Mouse (Mus musculus) left cerebral cortex, adult 18-20 months (tissue): ENCODE results near the gene Pkig. TPM values are rescaled to one million over a fixed set of nuclear protein-coding genes. Genes with fewer than 3 reads are reported as not detected.
"Not testable (repeated sequence)": the region's sequence is repeated elsewhere in the genome, so short reads cannot be mapped to it uniquely, and the experiment has no call there.

Experiments
- DNase-seq, 2 experiments: peaks; one replicate each; pipeline ENCODE4 v3.0.0; 2021 to 2022; ENCODE audit warnings: low spot score in 2 of 2, mixed read lengths in 1 of 2
- long read RNA-seq, 2 experiments: library from polyadenylated mRNA; stranded (forward); transcript quantifications; one replicate each; pipeline ENCODE4 v2.0.0; 2021
- total RNA-seq, 2 experiments: library from RNA; stranded (reverse); gene quantifications; 2 replicates each; pipeline ENCODE4 v1.2.3; 2021

The Pkig gene
- 100 to 1,000 TPM; 130 to 132 TPM for total RNA-seq
- long read RNA-seq, experiment 1, transcript Pkig-201 (4 exons, 1,036 nt): major isoform, 179 of 276 reads
- long read RNA-seq, experiment 1, transcript Pkig-204 (4 exons, 762 nt): minor isoform, 33 of 276 reads
- long read RNA-seq, experiment 1, transcript Pkig-209 (3 exons, 983 nt): minor isoform, 8 of 276 reads
- long read RNA-seq, experiment 1, partial matches to known transcripts: 35 of 276 reads
- long read RNA-seq, experiment 1, other reads (novel, unspliced or antisense): 13 of 276 reads
- long read RNA-seq, experiment 2, transcript Pkig-204 (4 exons, 762 nt): minor isoform, 29 of 239 reads
- long read RNA-seq, experiment 2, transcript Pkig-201 (4 exons, 1,036 nt): major isoform, 158 of 239 reads
- long read RNA-seq, experiment 2, partial matches to known transcripts: 38 of 239 reads
- long read RNA-seq, experiment 2, other reads (novel, unspliced or antisense): 6 of 239 reads

DNA sequence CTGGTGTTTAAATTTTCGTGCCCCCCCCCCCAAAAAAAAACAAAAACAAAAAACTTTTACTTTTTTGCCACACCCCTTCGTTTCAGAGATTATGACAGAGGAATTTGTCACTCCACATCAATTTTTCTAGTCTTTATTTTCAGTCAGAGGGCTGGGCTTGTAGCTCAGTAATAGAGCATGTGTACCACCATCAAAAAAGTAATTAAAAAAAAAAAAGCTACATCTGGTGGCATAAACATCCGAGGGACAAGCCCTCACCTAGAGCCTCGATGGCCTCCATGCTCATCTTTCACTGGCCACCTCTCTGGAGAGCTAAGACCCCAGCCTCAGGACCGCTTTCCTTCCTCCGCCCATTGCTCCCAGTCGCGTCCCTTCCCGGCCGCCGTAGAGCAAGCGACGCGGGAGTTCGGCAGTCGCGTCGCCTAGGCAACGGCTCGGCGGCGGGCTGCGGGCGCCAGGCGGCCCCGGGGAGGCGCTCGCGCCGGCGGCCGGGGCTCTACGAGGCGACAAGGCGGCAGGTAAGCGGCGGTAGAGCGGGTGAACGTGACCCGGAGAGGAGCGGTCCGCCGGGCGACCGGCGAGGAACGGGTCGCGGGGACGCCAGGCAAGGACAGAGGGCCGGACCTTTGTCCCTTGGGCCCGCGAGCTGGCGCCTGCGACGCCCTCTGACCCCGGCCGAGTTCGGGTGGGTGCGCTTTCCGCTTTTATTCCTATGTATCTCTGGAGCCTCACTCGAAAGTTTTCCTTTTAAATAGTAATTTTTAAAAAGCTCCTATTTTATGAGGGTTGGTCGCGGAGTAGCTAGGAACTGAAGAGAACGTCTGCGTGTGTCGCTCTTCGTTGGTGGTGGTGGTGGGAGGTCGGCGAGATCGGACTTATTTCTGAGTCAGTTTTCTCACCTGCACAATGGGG is at the start of gene Pkig:
Gene Pkig (plus strand): TSS at position 412 of the 912 bp plus-strand sequence.
- peak; percentile 87 to 92 for DNase-seq

DNA sequence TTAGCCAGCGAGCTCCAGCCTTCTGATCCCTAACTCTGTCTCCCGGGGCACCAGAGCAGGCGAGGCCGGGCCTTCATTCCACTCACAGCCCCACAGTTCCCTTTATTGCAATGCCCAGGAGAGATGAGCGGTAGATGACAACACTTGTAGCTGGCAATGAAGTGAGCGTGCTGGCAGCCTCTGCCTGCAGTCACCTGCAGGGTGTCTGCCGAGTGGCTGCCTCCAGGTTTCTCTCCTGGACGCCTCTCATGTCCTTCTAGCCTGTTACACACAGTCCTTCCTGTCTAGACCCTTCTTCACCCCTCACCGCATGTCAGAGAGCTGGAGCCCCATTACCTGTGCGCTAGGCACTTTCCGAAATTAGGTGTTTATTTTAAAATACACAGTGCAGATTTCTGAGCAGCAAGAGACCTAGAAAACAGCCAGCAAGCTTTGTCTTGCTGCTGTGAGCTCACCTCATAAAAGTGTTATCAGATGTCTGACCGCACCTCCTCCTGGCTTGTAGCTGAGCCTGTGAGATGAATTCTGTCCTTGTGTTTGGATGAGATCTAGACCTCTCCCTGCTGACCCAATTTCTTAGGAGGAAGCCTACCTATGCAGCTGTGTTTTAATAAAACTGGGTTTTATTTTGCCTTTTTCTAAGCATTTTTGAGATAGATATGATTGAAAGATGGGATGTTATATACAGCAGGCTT is 48.8 kb upstream of the Pkig start:
- no peak for DNase-seq

DNA sequence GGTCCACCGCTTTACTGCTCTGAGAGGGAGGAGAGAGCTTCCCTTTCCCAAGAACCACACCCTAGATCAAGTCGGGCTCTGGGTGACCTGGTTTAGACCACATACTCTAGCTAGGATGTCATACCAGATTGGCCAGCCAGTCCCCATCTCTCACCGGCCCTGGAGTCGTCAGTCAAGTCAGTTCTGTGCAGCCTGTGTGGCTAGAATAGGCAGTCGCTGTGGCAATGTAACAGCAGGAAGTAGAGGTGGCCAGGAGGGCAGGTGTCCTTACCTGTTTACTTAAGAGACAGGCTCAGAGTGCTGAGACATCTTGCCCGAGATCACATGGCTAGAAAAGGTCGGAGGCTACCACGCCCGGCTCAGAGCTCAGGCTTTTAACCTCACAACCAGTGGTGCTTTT is 47.0 kb upstream of the Pkig start:
- DNase-seq: no peak

DNA sequence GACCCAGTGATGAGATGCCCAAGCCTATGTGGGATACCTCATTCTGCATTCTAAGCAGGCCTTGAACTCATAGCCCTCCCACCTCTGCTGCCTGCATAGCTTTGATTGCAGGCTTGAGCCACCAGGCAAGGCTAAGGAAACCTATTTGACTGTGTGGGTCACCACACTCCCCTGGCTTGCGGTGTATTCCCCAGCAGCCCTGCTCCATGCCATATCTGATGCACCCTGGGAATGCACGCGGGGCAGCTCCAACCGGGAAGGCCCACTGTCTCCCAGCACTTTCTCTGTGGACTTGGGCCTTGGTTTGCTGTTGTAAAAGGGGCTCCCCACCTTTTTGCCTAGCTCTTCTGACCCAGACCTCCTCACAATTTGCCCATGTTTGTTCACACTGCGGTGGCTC is 45.0 kb upstream of the Pkig start:
- no peak for DNase-seq

DNA sequence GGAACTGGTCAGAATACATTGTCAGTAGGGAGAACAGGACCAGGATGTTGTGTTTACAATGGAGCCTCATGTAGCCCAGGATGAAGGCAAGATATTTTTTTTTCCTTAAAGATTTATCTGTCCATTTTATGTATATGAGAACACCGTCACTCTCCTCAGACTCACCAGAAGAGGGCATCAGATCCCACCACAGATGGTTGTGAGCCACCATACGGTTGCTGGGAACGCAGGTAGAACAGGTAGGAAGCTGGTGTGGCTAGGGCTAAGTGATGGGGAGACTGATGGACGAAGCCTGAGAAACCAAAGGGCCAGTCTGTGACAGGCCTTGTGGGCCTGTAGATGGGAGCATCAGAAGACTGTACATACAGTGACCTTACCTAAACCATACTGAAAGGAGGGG is 44.2 kb upstream of the Pkig start:
- no peak for DNase-seq

DNA sequence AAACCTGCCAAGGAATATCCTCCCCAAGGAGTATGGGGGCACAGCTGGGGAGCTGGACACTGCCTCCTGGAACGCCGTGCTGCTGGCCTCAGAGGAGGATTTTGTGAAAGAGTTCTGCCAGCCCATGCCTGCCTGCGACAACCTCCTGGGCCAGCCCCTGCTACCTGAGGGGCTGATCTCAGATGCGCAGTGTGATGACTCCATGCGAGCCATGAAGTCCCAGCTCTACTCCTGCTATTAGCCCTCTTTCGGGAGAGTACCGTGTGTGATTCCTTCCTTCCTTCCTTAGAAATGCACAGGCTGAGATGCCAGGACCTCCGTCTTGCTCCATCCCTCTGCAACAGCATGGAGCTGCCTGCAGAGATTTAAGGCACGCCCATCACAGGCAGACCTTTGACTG is 42.8 kb upstream of the Pkig start:
- no peak for DNase-seq

DNA sequence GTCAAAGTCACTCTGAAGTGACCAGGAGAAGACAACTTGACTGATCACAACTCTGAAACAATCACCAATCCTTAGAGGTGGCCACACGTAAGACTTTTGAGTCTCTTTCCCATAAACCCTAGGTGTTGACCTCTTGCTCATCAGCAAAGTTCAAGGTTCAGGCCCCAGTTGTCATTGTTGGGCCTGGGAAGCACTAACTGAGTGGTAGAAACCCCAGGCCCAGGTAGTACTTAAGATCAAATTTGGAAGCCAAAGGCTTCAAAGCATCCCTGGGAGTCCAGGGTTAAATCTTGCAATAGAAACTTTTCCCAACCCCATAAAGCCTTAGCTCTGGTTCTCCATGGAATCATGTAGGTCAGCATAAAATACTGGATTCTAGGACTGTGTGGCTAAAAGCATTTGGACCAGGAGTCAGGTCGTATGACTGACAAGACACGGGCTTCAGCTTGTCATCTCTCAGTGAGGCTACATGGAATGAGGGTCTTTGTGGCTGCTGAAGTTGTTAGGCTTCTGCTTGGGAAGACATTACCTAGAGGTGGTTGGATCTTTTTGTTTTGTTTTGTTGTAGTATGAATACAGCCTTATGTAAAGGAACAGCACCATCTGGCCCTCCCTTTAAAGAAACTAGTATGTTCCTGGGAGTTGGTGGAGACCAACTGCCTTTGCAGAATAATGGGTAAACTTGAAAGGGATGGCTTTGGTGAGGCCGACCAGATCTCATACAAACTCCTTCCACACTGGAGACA is 42.1 kb upstream of the Pkig start:
- DNase-seq: no peak

DNA sequence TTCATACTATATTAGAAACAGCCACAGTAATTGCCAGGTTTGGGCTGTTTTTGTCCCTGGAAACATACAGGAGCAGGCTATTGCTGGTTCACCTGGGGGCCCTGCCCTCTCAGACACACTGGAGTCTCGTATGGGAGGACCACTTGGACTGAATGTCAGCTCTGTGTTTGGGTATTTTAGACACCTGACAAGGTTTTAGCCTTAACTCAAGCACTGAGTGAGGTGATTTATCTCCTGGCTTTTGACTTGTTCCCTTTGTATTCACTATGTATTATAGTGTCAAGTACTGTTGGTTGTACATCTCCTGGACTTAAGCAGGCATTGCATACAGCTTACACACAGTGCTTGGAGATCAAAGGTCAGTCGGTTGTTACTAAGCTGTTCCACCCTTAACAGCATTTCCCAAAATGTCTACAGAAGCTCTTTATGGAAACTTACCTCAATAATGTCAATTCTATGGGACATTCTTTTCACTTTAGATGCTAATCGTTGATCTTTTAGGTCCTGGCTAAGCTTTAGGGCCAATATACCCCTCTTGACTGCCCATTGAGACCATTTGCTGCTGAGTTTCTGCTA is 41.4 kb upstream of the Pkig start:
- no peak for DNase-seq

DNA sequence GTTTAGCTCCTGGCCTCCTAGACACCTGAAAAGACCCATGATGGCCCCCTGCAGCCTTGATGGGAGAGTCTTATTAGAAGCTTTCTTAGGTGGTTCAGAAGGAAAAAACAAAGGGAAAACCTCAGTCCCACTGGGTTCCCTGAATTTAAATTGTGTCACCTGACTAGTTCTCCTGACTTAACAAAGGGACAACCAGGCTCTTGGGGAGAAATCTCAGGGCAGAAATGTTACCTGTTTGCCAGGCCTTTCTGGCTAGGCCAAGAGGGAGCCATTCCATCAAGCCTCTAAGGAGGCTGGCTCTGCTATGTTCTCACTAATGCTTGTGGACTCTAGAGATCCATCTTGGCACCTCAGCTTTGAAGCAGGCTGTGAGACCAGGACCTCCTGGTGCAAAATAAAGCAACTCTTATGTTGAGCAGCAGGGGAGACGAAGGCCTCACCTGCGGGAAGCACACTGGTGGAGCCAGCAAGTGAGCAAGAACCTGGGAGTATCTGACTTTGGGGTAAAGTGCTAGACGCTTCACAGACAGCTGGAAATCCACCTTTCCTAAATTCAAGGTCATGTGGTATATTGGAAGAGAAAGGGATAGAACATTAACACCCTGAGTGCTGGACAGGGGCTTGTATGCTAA is 40.8 kb upstream of the Pkig start:
- no peak for DNase-seq

DNA sequence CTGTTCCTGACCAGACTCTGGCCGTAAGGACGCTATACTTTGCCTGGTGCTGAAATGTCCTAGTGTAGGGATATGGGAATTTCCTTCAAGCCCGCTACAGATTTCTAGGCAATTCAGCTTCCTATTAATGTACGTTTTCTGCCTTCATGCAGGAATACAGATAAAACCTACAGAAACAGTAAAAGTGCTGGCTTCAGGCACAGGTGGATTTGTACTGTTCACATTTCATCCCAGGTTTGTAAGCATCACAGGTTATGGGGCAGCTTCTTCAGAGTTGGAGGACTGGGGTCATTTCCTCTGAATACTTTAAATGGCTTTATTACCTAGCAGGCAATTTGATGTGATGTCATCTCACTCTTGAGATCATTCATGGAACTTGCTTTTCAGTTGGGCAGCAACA is 40.3 kb upstream of the Pkig start:
- no peak for DNase-seq

DNA sequence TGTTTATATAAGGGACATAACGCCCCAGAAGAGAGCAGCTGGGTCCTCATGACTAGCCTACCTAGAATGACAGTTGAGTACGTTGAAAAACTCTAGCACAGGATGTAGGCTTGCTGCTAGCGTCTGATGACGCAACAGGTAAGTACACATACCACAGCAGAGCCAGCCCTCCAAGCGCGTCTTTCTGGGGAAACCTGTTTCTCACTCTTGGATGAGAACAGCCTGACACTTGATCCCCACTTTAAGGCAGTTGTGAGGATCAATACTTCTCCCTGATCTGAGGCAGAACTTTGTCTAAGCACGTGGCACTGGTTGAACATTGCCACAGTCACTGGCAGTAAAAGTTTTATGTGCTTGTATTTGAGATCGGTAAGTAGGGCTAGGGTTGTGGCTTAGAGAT is 37.7 kb upstream of the Pkig start:
- no peak for DNase-seq

DNA sequence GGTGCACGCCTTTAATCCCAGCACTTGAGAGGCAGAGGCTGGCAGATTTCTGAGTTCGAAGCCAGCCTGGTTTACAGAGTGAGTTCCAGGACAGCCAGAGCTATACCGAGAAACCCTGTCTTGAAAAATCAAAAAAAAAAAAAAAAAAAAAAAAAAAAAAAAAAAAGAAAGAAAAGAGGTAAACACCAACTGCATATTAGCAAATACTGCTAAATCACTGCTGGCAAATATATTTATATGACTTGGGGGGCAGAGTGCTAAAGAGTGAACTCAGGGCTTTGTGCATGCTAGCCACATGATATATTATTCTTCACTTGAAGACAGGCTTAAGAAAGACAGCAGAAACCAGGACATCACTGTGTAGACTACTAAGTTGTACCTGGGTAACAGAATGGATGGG is 36.8 kb upstream of the Pkig start:
- DNase-seq: not testable (repeated sequence)

DNA sequence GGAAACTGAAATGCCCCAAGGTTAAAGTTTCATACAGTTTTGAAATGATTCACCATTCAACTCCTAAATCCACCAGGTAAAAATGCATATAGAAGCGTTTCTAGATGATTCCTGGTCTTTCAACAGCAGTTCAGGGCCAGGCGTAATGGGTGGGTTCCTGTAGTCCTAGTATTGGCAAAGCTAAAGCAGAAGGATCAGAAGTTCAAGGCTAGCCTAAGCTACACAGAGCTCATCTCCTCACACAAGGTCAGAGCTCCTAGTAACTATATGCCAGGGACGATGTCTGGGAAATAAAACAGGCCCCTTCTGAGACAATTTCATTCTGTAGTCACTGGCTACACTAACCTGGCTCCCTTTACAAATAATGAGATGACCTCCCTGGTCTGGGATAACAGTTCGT is 27.0 kb upstream of the Pkig start:
- DNase-seq: no peak

DNA sequence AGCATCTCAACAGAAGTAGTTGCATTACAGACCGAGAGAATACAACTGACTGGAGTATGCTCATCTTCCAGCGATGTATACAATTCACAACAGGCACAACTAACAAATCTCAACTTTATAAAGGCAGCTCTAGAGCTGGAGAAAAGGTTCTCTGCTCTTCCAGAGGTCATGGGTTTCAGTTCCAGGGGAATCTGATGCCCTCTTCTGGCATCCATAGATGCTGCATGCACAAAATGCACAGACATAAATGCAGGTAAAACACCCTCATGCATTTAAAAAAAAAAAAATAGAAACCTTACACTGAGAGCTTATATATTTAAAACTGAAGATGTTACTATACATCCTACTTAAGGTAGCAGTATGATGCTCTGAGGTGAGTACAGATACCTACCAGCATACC is 26.5 kb upstream of the Pkig start:
- no peak for DNase-seq

DNA sequence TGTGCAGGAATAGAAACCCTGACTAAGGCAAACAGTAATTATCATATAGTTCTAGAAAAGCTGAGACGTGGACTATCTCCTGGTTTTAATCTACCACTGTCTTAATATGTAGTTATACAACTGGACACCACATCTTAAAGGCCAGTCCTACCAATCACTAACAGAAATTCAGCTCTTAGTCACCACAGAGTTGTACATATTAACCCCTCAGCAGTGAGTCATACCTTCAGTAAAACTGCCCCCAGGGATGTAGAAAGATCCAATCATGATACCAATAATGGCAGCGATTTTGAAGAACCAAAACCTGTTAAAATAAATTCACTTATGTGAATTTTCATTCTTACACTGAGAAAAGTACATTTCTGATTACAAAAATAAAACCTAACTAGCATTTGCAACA is 24.0 kb upstream of the Pkig start:
- DNase-seq: no peak

DNA sequence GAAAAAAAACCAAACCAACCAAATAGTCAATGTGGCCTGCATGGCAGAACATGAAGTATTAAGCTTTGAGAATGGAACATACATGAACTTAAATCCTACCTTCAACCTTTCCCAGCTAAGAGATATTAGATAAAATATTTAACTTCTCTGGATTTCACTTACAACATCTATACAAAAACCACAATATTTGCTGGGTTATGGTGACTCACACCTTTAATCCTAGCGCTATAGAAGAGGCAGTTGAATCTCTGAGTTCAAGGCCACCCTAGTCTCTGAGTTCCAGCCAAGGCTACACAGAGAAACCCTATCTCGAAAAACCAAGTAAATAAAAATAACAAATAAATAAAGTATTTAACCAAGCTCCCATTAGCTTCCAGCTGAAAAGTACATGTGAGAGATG is 22.1 kb upstream of the Pkig start:
- no peak for DNase-seq

DNA sequence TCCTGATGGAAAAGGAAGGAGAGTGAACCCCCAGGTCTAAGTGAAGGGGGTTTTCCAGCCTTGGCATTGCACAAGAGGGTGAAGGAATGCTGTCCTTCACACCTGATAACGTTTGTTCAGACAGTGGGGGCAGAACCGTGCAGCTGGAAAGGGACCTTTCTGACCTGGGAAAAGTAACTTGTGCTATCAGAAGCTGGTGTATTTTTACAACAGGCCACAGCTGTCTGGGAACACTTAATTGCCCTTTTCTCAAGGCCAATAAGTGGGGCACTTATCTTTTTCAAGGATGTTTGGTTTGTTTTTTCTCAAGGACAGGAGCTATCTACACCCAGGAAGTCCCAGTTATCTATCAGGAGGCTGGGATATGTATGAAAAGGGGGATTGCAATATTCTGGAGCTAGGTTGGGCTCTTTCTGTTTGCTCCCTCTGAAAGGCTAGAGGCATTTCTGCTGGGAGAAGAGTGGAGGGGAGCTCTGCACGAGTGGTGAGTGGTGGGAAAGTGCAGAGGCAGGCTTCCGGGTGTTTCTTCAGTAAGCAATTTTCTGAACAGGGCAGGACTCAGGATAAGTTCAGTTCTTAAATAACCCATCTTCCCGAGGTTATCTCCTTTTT is 20.4 kb upstream of the Pkig start:
- DNase-seq: no peak

DNA sequence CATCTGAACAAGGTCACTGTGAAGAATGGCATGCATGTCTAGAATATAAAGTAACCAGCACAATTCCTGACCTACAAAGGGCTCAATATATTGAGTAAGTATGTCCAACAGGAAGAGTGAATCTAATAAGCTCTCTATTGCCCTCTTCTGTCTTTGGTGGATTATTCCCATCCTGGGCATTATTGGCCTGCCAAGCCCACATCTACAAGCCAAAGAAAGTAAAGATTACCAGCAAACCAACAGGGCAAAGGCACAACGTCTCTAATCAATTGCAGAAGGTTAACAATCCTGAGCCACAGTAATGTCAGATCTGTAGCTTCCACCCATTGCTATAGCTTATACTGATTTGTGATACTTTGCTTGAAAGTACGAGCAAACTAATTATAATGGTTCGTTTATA is 17.7 kb upstream of the Pkig start:
- no peak for DNase-seq

DNA sequence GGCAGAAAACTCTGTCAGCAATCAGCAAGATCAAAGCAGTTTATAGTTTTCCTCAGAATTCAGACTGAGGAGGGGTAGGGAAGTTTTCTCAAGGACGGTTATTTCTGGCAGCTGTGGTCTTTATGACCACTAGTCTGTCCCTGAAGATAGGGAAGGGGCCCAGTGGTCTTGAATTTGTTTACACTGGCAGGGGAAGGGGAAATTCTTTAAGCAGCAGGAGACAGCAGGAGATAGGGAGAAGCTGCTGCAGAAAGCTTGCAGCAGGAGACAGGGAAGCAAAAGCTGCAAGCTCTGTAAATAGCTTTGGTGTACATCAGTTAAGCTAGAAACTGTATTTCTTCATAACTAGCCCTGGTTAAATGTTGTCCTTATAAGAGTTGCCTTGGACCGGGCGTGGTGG is 16.5 kb upstream of the Pkig start:
- no peak for DNase-seq
